8 mouse cellular contexts compared by ENCODE assay signal in genomic region chr6:137648110-137649067, GRCm38 (mm10). TPM values are rescaled to one million over a fixed set of nuclear protein-coding genes. Genes with fewer than 3 reads are reported as not detected.
A peak's percentile ranks its signal among the peaks of the same experiment; 100 is the strongest.
DNase-seq lines count a peak whose midpoint lies in the region; ATAC-seq and TF ChIP-seq lines count a peak whose summit lies in the region.

No protein-coding gene starts in this region.

- no peak for TF ChIP-seq POLR2A in limb, embryonic 14.5 days (IDR thresholded peaks at IDR 0.05; ENCODE audit: borderline replicate concordance, extremely low read depth, insufficient read depth, insufficient read length)

- in situ Hi-C loops in ES-E14 (cut with MboI; ENCODE audit: low sequenced_read_pairs in 2 of 2, unreplicated experiment in 2 of 2) = no loop called here

- H3K27ac ChIP-seq in ES-E14 (ENCODE audit: insufficient read depth, low read depth, low read length, poor library complexity, severe bottlenecking) = no peak overlapping the region
- H3K27ac ChIP-seq in limb, embryonic 14.5 days (replicated peaks; ENCODE audit: low read depth, low read length) = 0 out of 2 replicates have a peak overlapping the region, but pooled peaks have one; percentile 6
- no peak overlapping the region for H3K27ac ChIP-seq in neural tube, embryonic 11.5 days (ENCODE audit: low read depth, low read length)

- peak; percentile 20 to 67 for DNase-seq in heart, adult 18-20 months
- no peak for DNase-seq in heart, adult 8-10 months (ENCODE audit: low spot score)
- DNase-seq in ES-E14 (ENCODE audit: low read depth, low spot score) = no peak
- peak; percentile 61 to 67 for DNase-seq in cerebellum, postnatal 36 days
- peak; percentile 38 to 58 for DNase-seq in heart, postnatal 10 days
- DNase-seq in limb, embryonic 14.5 days (ENCODE audit: low spot score) = peak; percentile 22
- DNase-seq in neural tube, embryonic 11.5 days (ENCODE audit: low spot score) = peak; percentile 32
- no peak for DNase-seq in frontal cortex, postnatal 14 days (ENCODE audit: low spot score in 2 of 2)

- ATAC-seq in limb, embryonic 14.5 days (ENCODE audit: low FRiP score, low read depth) = peak; percentile 24
- peak; percentile 31; the same call in 1 of the 2 replicates for ATAC-seq in neural tube, embryonic 11.5 days (ENCODE audit: insufficient read depth, low FRiP score, low TSS enrichment)

- peak overlapping the region; percentile 76 for H3K9ac ChIP-seq in ES-E14 (ENCODE audit: insufficient read depth, low read depth, low read length, poor library complexity, severe bottlenecking)
- H3K9ac ChIP-seq in limb, embryonic 14.5 days (ENCODE audit: low read depth, low read length, severe bottlenecking) = peak overlapping the region; percentile 81
- peak overlapping the region; percentile 56 for H3K9ac ChIP-seq in neural tube, embryonic 11.5 days (ENCODE audit: low read length)

- H3K4me2 ChIP-seq in limb, embryonic 14.5 days (replicated peaks; ENCODE audit: low read depth, low read length, severe bottlenecking) = peak overlapping the region; percentile 78
- H3K4me2 ChIP-seq in neural tube, embryonic 11.5 days (ENCODE audit: low read depth) = peak overlapping the region; percentile 95

- H3K9me3 ChIP-seq in ES-E14 (ENCODE audit: control insufficient read depth, insufficient read depth, low read depth, low read length) = no peaks in the 10 kb centered on the region
- H3K9me3 ChIP-seq in limb, embryonic 14.5 days (ENCODE audit: control insufficient read depth, low read length) = no peaks in the 10 kb centered on the region
- no peaks in the 10 kb centered on the region for H3K9me3 ChIP-seq in neural tube, embryonic 11.5 days (ENCODE audit: control insufficient read depth, low read length)

- no peaks in the 10 kb centered on the region for H3K36me3 ChIP-seq in ES-E14 (ENCODE audit: control insufficient read depth, insufficient read depth, low read length, poor library complexity, severe bottlenecking)
- H3K36me3 ChIP-seq in limb, embryonic 14.5 days (ENCODE audit: control insufficient read depth, insufficient read depth, low read length) = no peaks in the 10 kb centered on the region
- H3K36me3 ChIP-seq in neural tube, embryonic 11.5 days (ENCODE audit: control insufficient read depth, insufficient read depth, low read length) = no peaks in the 10 kb centered on the region

- H3K4me3 ChIP-seq in ES-E14 (ENCODE audit: insufficient read depth in 1 of 2, low read depth in 1 of 2, low read length in 2 of 2, poor library complexity in 1 of 2, severe bottlenecking in 1 of 2) = peak overlapping the region; percentile 81 to 87
- peak overlapping the region; percentile 76 for H3K4me3 ChIP-seq in limb, embryonic 14.5 days (replicated peaks; ENCODE audit: low read length)
- peak overlapping the region; percentile 59 for H3K4me3 ChIP-seq in neural tube, embryonic 11.5 days (ENCODE audit: low read depth, low read length)

- intact Hi-C loops in heart, postnatal 10 days (cut with DNase I) = loop anchor here (1.0 to 5.0 kb wide), 4 partner anchors 76 to 192 kb away; no protein-coding TSS in a partner anchor

- no peaks in the 10 kb centered on the region for H3K27me3 ChIP-seq in limb, embryonic 14.5 days (ENCODE audit: control insufficient read depth, insufficient read depth, low read length)
- 0 out of 2 replicates have a peak, but pooled peaks cover 5% of the 10 kb centered on the region for H3K27me3 ChIP-seq in neural tube, embryonic 11.5 days (ENCODE audit: control insufficient read depth, insufficient read depth, low read length)

- peaks cover 0 to 2% of the 10 kb centered on the region in 2 experiments; a peak in 1 of 4 replicates for H3K4me1 ChIP-seq in ES-E14 (ENCODE audit: control insufficient read depth in 2 of 2, insufficient read depth in 2 of 2, low read length in 2 of 2, poor library complexity in 1 of 2)
- peaks cover 4% of the 10 kb centered on the region; the same call in 1 of the 2 replicates for H3K4me1 ChIP-seq in limb, embryonic 14.5 days (ENCODE audit: control insufficient read depth, insufficient read depth, low read length)
- no peaks in the 10 kb centered on the region for H3K4me1 ChIP-seq in neural tube, embryonic 11.5 days (ENCODE audit: control insufficient read depth, insufficient read depth, low read length)

- 1% methylated on average over 45 of the region's 59 CpGs for WGBS in limb, embryonic 14.5 days
- WGBS in neural tube, embryonic 11.5 days = 1% methylated on average over 52 of the region's 59 CpGs

TF ChIP-seq in ES-E14, 5 proteins besides CTCF, POLR2A, EP300 and RAD21:
- no peak for TF ChIP-seq ZC3H11A (IDR thresholded peaks at IDR 0.05; ENCODE audit: borderline replicate concordance, low read depth, low read length)
- no peak for TF ChIP-seq CHD2 (IDR thresholded peaks at IDR 0.05; ENCODE audit: low read depth, low read length)

RNA-seq across cellular contexts. Expression of gene Eps8, which starts 6.3 kb away (rescaled TPM):
- 10 to 100 TPM; 11.4 to 13.5 TPM for total RNA-seq in heart, adult 18-20 months (2021)
- 10 to 100 TPM in 3 of 4 experiments, 1 to 10 TPM in 1; 9.3 to 12.2 (median 10.8) TPM for total RNA-seq in heart, adult 8-10 months (2022)
- total RNA-seq in ES-E14 (2012; rRNA removed) = 15.0 and 17.0 TPM in 2 replicates
- 10 to 100 TPM; 20.4 to 25.2 TPM for total RNA-seq in heart, postnatal 10 days (2021)
- polyA plus RNA-seq in limb, embryonic 14.5 days (2012; rRNA removed) = 13.4 and 14.9 TPM in 2 replicates
- 33.3 and 33.6 TPM in 2 replicates for polyA plus RNA-seq in limb, embryonic 14.5 days (2014; fragmentation: Nextera tagmentation; extraction: Ambion mirVana)
- 6.6 and 7.6 TPM in 2 replicates for polyA plus RNA-seq in neural tube, embryonic 11.5 days (2014; fragmentation: Nextera tagmentation; extraction: Ambion mirVana)

Comparison
In these comparisons a context has a peak if more than half of its experiments do, and no peak if none do; other contexts are left out.
1. DNase-seq: peak in heart, adult 18-20 months (2 of 2), cerebellum, postnatal 36 days (2 of 2), heart, postnatal 10 days (2 of 2), limb, embryonic 14.5 days (single experiment) and neural tube, embryonic 11.5 days (single experiment); none in heart, adult 8-10 months (single experiment), ES-E14 (single experiment) and frontal cortex, postnatal 14 days (0 of 2).
2. Peak in every context shown above with its lines, with median percentiles within 50 percentile points of each other: H3K4me3 ChIP-seq and H3K9ac ChIP-seq.